Mouse (Mus musculus) heart, adult 18-20 months (tissue): Measurements from ENCODE around the gene Eno1. TPM values are rescaled to one million over a fixed set of nuclear protein-coding genes. Genes with fewer than 3 reads are reported as not detected.
"Not testable (repeated sequence)": the region's sequence is repeated elsewhere in the genome, so short reads cannot be mapped to it uniquely, and the experiment has no call there.

ENCODE experiments used
- DNase-seq, 2 experiments: peaks; one replicate each; pipeline ENCODE4 v3.0.0; 2021 to 2022; ENCODE audit warnings: mixed read lengths in 1 of 2
- total RNA-seq, 2 experiments: library from RNA; stranded (reverse); gene quantifications; 2 replicates each; pipeline ENCODE4 v1.2.3; 2021

Gene Eno1
- total RNA-seq, 2 experiments from 2014 or later: 118 to 148 TPM

DNA sequence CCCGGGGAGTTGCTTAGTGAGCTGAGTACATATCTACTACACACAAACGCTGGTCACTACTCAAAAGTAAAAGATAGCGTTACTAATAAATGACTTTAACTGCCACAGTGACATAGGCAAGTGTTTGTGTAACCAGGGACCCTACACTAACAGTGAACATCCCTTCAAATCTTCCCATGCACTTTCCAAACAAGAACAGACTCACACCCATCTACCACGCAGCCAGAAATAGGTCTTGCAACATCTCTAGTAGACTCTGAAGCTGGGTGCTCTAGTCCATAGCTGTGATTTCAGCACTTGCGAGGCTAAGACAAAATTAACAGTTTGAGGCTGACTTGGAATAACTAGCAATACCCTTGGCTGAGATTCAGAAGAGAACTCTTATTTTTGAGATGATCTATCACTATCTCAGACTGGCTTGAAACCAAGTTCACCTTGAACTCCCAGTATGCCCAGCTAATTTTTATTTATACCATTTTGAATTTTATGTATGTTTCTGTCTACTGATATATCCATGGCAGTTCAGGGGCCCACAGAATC lies 13.3 kb downstream of the Eno1 start:
- no peak for DNase-seq

DNA sequence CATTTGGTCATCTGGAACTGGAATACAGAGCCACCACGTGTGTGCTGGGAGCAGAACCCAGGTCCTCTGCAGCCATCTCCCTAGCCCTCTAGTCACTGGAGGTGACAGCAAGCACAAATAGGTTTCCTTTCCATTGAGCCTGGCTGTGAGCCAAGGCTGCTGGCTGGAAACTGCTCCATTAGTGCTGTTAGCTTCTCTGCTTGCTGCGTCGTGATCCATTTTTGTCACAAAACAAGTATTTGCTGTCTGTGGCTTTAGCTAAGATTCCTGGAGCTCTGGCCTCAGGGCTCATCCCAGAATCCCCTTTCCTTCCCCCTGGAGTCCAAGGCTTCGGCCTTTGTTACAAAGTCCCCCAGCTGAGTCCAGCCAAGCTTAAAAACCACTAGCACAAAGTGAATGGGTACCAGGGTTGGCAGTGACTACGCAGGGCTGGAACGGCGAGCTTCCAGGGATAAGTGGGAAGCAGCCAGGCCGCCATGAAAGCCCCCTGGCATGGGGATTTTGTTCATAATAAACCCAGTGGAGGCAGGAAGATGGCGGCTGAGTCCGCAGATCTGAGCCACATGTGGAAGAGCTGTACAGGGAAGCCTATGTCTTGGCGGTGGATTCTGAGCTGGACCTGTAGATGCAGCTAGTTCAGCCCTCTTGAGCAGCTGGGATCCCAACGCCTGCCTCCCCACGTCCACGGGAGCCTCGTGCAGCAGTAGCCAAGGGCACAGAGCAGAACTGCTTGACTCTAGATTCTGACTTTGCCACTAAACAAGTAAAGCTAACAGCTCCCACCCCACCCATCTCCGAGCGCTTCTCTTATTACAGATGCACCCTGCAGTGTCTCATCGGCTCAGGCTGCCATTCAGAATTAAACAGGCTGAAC lies 14.3 kb downstream of the Eno1 start:
- DNase-seq: peak in 1 of 2 experiments; percentile 46

DNA sequence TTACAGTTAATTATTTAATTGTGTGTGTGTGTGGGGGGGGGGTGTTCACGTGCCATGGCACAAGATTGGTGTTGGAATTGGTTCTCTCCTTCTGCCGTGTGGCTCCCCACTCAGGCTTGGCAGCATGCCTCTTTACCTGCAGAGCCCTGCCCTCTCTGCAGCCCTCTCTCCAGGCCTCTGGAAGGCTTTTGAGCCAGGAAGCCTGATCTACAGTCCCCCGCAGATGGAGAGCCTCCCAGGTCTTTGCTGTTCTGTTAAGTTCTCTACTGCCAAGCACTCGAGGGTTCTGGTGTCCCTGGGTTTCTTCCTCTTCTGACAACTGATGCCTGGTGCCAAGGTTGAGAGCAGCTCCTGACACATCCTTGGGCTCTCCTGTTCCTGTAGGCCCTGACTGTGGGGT lies 17.9 kb downstream of the Eno1 start:
- DNase-seq: no peak

DNA sequence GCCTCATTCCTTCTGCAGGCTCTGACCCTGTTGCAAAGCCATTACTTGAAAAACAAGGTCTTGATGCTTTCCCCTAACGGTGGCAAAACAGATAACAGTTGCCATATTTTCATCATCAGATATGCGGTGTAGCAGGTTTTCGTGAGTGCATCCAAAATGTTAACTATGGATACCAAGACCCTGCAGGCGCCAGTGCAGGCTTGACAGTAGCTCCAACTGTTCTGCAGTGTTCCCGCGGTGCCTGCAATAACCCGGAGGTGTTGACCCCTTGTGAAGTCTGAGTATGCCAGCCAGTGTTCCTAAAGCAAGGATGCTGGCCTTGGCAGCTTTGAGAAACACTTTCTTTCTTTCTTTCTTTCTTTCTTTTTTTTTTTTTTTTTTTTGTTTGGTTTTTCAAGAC lies 18.7 kb downstream of the Eno1 start:
- DNase-seq: no peak

DNA sequence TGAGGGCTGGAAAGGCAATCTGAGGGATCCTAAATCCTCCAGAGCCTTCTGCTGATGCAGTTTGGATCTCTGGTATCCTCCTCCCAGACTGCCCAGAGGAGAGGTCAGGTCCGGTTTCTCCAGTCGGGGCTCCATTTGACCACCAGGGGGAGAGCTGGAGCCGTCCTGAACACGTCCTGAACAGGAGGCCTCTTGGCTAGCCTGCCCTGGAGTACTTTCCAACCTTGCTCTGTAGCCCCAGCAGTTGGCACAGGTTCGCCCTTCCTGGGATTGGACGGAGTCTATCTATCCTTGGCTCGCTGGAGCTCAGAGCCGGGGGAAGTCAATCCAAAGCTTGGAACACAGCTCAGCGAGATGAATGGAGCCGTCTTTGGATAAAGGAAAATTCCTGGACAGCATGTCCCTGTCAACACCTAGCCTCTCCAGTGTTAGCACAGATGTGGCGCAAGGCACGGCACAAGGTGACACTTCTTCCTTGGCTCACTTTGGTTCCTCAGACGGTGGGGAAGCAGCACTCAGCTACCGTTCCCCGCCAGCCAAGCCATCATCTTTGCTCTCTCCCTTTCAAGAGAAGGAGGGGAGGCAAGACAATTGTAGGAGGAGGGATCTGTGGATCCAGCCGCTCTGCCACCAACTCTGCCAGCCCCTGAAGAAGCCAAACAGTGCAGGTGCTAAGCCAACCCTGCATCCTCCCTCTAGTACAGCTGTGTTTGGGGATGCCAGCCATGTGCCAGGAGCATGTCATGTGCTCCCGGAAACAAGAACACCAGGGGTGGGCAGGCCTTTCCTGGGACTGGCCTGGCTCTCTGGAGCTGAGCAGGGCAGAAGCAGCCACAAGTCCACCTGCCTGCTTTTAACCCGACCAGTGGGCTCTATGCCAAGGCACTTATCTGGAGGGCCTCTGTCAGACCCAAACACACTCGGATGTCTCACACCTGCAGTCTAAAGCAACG lies 21.0 kb downstream of the Eno1 start:
- peak; percentile 94 for DNase-seq

DNA sequence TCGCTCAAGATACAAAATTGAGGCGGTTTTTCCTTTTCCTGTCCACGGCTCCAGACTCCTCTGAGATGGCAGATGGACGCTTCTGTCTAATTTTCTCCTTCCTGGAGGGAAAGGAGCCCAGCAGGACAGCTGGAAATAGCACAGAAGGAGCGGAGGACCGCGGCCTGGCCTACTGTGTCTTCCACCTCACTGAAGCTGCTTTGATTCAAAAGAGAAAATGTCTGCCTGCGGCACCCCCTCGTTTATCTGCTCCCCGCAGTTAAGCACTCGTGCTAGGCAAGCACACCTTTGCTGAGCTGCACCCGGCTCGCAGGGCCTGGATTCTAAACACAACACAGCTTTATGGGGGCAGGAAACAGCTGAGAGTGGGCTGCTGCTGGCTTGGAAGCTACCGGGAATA lies 21.9 kb downstream of the Eno1 start:
- DNase-seq: peak in 1 of 2 experiments; percentile 28

DNA sequence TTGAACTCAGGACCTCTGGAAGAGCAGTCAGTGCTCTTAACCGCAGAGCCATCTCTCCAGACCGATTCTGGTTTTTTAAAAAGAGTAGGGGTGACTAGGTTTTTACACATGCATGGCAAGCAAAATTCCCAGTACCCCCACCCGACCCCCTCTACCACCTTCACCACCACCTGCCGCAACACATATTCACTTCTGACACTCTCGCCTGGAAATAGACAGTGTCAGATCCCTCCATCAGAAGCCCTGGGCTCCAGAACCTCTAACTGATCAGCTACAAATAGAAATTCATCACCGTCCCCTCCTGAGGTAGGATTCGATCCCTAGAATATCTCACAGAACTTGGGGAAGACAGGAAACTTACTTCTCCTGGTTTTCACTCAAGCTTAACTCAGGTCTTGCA lies 23.1 kb downstream of the Eno1 start:
- DNase-seq: no peak

DNA sequence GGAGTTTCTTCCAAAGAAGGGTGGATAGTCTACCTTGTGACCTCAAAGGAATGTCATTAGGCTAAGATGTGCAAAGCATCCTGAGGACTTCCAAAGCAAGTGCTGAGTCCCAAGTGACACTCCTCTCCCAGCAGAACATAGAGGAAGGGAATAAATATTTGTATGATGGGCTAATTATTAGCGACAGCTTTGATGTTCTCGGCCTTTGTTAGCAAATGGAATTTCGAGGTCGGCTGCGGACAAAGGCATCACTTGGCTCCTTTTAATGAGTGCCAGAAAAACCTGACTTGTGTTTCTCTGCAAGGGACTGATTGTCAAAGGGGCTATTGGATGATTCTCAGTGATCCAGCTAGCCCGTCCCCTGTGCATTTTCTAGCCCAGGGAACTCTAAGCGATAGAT lies 23.6 kb downstream of the Eno1 start:
- no peak for DNase-seq

DNA sequence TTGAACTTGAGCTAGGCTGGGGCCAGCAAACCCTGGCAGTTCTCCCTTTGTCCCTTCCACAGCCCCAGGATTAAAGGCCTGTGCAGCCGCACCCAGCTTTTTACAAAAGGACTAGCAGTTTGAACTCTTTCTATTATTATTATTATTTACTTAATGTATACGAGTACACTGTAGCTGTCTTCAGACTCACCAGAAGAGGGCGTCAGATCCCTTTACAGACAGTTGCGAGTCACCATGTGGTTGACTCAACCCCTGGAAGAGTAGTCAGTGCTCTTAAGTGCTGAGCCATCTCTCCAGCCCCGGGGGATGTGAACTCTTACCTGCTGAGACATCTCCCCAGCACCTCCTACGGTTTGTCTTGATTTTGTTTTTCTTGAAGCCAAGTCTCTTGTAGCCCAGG lies 24.2 kb downstream of the Eno1 start:
- DNase-seq: no peak

DNA sequence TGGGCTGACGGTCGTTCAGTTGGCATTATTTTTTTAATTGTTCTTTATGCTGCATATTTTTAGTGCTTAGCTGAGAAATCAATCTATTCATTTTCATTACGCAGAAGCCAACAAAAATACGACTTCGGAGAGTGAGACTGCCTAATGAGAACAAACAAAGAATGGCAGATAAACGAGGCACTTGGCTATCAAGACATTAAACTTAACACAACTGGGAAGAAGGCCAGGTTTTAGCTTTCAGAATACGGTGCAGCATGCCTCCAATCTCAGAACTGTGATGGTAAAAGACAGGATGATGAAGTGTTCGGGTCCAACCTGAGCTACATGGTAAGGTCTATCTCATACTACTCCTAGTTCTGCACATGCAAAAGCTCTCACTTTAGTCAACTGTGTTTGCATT lies 25.8 kb downstream of the Eno1 start:
- DNase-seq: no peak

DNA sequence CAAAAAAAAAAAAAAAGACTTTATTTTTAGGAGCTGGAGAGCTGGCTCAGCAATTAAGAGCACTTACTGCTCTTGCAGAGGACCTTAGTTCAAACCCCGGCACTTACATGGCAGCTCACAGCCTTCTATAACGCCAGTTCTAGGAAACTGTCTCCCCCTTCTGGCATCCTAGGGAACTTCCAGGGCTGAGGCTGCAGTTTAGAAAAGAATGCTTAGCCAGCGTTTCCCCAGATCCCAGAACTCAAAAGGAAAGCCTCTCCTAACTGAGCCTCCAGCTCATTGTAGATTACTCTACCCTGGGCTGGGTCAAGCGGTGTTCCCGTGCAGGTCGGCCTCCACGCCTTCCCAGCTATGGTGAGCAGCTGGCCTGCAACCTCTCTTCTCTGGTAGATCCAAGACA lies 28.4 kb downstream of the Eno1 start:
- peak; percentile 23 to 49 for DNase-seq

DNA sequence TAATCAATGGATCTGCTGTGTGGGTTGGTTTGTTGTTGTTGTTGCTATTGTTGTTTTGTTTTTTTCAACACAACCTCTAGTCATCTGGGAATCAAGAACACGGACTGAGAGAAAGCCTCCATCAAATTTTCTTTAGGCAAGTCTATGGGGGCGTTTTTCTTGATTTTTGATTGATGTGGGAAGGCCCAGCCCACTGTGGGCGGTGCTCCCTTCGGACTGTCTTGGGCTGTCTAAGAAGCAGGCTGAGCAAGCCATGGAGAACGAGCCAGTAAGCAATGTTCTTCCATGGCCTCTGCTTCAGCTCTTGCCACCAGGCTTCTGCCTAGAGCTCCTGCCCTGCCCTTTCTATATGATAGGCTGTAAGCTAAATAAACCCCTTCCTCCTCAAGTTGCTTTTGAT lies 28.9 kb downstream of the Eno1 start:
- DNase-seq: no peak

DNA sequence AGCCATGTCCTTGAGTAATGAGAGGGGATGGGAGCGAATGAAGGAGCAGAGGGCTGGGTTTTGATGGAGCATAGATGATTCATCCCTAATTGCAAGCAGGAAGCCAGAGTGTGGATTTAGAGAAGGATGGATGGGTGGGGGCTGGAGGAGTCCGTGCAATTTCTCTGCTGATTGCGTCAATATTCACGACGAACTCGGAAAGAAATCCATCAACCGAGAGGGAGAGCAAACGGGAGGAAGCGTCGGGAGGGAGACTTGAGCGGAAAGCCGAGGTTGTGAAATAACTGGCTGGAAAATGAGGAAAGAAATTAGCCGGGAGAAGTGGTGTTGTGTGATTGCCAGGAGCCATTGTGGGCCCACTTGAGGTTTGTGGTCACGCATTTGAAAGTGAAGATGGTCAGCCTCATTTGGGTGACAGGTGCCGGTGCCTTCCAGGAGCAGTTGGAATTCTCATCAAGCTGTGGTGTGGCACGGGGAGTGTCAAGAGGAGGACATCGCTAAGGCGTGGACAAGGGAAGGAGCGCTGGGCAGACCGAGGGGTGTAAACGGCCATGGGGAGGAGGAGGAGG lies 30.2 kb downstream of the Eno1 start:
- peak; percentile 26 to 42 for DNase-seq

DNA sequence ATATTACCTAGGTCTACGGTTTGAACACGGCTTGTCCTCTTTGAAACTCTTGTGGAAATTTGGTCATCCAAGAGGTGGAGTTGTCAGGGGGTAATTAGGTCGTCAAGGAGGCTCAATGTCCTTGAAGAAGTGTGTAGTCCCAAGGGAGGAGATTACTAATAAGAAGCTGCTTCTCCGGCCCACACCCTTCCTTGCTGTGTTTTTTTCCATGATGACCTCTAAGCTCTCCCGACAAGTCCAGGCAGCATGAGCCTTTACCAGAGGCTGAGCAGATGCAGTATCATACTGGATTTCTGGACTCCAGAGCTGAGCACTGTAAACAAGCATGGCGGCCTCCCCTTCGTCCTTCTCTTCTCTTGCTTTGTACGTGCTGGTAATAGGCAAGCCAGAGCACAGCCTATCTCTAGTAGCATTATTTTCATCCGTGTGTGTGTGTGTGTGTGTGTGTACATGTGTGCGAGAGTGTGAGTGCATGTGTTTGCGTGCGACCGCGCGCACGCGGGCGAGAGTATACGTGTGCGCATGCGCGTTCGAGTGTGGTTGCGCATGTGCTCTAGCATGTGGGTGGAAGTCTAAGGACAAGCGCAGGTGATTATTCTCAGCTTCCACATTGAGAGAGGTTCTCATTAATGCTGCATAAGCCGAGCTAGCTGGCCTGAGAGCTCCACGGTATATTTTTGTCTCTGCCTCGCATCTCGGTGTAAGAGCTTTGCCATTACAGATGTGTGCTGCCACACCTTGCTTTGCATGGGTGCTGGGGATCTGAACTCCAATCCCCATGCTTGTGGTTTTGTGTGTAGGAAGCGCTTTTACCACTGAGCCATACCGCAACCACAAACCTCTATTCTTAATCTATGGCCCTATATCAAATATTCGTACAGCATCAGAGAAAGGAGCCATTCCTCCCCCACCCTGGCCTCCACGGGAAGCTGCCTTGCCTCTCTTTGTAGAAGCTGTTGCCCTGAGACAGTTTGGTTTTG lies 32.4 kb downstream of the Eno1 start:
- DNase-seq: peak in 1 of 2 experiments; percentile 36

DNA sequence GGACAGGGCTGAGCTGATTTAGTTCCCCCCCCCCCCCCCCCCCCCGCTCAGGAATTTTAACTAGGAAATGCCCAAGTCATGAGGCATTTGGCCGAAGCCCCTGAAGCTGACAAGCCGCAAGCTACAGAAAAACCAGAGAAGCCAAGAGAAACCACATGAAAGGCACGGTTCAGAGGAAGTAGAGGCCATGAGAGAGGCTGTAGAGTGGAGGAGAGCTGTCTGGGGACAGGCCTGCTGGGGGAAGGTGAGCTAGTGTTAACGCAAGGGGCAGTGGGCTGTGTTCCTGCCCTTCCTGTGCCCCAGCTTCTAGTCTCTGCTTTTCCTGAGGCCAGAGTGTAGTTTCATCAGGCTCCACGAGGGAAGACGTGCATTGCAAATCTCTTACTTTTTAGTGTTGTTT lies 33.2 kb downstream of the Eno1 start:
- DNase-seq: no peak

DNA sequence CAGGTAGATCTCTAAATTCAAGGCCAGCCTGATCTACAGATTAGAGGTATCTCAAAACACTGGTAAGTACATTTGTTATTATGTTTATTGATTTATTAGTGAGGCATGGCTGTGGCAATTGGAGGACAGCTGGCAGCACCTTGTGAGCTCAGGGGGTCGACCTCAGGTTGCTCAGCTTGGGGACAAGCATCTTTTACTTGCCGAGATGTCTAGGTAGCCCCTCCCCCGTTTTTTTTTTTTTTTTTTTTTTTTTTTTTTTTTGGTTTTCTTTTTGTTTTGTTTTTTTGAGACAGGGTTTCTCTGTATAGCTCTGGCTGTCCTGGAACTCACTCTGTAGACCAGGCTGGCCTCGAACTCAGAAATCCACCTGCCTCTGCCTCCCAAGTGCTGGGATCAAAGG lies 34.2 kb downstream of the Eno1 start:
- DNase-seq: not testable (repeated sequence)

DNA sequence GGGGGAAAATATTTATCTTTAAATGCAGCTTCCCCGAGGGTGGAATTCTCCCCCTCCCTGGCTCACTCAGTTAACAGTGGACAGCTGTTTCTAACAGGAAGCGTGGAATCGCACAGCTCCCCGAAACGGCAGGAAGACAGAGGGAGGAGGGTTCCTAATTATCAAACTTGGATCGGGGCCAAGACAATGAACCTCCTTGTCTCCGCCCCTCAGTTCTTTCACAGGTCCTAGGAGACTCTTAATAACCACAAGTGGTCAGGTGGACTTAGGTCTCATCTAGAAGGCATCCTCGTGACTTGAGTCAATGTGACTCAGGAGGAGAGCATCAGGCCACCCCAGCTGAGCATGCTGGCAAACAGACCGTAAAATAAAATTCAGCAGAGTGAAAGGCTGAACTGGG lies 36.2 kb downstream of the Eno1 start:
- DNase-seq: peak; percentile 72 to 80

DNA sequence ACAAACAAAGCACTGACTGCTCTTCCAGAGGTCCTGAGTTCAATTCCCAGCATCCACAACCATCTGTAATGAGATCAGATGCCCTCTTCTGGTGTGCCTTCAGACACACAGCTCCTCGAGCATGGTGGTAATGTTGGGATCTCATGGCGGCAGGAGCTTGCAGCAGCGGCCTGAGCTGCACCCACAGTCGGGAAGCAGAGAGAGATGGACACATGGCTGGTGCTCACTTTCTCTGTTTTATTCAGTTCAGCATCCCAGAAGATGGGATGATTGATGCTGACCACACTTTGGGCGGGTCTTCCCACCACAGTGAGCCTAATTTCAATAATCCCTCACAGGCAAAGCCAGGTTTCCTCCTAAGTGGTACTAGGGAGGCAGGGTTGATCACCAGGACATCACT lies 39.0 kb downstream of the Eno1 start:
- DNase-seq: no peak

DNA sequence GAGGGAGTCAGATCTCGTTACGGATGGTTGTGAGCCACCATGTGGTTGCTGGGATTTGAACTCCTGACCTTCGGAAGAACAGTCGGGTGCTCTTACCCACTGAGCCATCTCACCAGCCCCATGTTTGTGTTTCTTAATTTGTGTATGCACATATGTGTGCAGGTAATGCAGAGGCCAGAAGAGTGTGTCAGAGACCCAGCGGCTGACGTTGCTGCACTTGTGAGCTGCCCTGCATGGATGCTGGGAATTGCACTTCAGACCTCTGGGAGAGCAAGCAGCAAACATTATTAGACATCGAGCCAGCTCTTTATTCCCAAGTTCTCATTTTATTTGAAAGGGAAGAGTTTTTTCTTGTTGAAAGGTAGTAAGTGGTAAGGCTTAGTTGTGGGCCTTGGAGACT lies 42.8 kb downstream of the Eno1 start:
- DNase-seq: not testable (repeated sequence)

DNA sequence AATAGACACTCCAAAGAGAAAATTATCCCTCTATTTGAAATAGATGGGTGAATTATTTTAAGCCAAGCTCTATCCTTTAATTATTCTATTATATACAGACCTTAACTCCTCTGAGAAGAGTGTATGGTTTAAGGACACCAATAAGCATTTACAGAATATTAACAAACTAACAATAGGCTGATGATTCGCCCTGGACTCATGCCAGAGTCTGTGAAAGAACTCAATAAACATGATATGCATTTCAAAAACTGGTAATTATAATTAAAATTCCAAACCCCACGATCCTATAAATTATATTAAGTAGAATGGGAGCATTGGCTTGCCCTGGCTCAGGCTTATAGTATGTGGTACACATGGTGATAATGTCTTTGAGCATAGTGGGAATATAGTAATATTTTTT lies 43.5 kb downstream of the Eno1 start:
- DNase-seq: no peak

DNA sequence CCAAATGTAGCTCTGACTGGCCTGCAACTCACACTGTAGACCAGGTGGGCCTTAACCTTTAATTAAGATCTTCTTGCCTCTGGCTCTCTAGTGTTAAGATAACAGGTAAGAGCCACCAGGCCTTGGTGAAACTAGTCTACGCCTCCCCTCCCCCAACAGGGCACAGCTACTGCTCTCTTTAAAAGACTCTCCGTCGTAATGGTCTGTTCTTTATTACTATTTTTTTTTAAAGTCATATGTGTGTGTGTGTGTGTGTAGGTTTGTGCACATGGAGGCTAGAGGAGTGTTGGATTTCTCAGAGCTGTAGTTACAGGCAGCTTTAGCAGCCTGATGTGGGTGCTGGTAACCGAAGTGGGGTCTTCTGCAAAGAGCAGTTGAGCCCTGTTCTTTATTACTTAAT lies 43.9 kb downstream of the Eno1 start:
- peak in 1 of 2 experiments; percentile 23 for DNase-seq
